Mouse (Mus musculus): ENCODE data around the gene Nccrp1.

Gene Nccrp1

GRCm38 (mm10) chr7:28547154-28547553 lies at the start of gene Nccrp1:
TSS of gene Nccrp1 (minus strand) at chr7:28547254.
- in situ Hi-C loops (cut with MboI, MseI), result no loop called here

- in situ Hi-C loops (cut with MboI, MseI), result loop anchor here in 1 of 2 experiments (5.0 kb wide), 1 partner anchor 69 kb away; no protein-coding TSS in a partner anchor
These were observed 48.8 kb upstream of the Nccrp1 start for GRCm38 (mm10) chr7:28595751-28596435.

DNA sequence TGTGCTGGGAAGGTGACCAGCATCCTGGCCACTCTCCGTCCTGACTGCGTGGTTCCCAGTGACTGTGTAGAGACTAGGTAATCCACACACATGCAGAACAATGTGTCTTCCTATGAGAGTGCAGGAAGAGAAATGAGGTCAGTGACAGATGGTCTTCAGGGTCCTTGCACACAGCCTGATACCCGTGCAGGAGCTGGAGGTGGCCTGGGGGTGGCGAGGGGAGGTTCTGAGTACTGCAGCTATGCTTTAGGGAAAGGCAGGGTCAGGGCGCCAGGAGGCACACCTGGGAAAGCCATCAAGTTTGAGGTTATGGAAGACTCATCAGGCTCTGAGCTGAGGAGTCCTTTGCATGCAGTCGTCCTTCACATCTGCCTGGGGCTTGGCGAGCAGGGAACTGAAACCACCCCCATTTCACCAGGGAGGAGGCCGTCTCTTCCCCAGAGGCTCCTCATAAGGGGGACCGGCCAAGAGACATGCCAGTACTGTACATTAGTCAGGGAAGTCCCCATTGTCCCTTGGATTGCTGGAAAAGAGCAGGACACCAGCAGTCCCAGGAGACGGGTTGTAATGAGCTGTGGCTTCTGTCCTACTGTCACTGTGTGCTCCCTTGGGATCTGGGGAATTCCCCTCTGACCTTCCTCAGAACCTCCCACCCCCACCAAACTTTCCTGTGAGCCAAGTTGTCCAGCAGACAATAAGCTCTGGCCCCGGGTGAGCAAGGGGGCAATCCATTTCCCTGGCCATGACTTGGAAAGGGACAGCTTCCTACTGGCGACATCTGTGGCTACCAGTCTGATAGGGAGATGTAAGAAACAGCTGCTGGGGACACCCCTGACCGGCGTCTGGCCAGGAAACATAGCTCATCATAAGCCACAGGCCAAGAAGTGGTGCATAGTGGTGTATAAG lies 46.4 kb upstream of the Nccrp1 start:
- in situ Hi-C loops (cut with MboI, MseI), result no loop called here

GRCm38 (mm10) chr7:28591862-28592261 lies 44.8 kb upstream of the Nccrp1 start:
- in situ Hi-C loops (cut with MboI, MseI), result no loop called here

DNA sequence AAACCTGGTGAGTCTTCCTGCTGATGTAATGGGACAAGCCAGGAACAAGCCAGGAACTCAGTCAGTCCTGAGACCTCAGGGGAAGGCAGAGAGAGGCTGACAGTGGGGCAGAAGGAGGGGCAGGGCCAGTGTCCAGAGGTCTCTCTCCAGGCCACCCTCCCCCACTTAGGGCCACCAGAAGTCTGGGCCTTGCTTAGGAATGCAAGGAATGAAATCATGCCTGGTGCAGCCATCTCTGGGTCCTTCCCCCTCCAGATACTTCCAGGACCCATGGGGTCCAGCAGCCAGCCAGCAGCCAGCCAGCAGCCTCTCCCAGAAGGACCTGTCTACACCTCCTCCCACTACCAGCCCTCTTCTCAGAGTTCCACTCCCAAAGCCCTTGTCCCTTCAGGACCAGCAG lies 40.6 kb upstream of the Nccrp1 start:
- in situ Hi-C loops (cut with MboI, MseI), result no loop called here

DNA sequence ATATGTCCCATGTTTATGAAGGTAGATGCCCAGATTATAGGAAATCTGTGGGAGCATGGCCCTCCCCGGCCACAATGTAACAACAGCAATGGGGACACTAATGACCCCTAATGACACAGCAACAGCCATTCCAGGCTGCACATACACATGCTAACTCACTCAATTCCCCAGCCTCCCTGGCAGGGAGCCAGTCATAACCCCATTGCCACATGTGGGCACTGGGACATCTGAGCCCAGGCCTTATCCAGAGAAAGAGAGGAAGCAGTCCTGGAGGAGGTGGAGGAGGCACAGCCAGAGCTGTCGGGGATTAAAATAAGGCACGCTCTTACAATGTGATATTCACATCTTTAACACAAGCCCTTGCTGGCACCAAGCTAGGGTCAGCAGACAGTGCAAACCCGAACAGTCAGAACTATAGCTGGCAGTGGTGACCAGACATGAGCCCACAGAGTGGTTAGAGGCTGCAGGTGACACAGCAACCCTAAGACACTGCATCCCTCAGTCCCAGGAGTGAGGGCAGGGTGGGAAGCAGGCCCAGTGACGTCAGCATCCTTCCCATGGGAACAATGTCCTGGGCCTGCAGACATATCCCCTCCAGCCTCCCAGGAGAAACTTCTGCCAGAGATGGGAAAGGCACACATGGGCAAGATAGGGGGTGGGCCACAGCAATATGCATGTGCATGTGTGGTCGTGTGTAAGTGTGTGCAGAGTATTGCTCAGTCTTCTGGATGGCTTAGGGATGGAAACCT lies 39.8 kb upstream of the Nccrp1 start:
- in situ Hi-C loops (cut with MboI, MseI), result no loop called here

GRCm38 (mm10) chr7:28585001-28585400 lies 37.9 kb upstream of the Nccrp1 start:
- in situ Hi-C loops (cut with MboI, MseI), result no loop called here

- in situ Hi-C loops (cut with MboI, MseI), result no loop called here
These were observed 37.4 kb upstream of the Nccrp1 start for GRCm38 (mm10) chr7:28584468-28584867.

DNA sequence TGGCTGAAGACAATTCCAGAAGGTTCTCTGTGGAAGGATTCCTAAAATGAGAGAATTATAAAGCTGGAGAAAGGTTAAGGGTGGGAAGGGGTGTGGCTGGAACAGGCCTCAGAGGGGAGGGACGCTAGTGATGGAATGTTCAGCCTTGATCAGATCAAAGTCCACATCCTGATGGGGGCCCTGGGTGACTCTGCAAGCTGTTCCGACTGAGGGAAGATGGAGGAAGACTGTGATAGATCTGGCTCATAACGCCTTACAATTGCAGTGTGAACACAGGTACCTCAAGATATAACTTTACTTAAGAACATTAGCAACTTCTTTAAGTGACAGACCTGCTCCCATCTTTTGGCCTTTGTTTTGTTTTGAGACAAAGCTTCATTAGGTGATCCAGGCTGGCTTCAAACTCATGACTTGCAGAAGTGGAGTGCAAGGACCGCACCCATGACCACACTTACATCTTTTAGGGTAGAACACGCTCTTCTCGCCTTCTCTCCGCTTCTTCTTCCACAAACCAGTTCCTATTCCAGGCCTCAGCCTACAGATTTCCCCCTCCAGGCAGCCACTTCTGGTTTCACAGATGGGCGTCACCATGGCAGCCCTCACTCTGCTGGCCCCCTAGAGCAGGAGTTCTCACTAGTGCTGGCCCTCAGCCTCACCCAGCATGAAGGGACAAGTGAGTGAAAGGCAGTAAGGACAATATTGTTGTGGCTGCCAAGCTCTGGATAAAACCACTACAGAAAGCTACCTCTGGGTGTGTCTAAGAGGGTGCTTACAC lies 36.7 kb upstream of the Nccrp1 start:
- in situ Hi-C loops (cut with MboI, MseI), result no loop called here

DNA sequence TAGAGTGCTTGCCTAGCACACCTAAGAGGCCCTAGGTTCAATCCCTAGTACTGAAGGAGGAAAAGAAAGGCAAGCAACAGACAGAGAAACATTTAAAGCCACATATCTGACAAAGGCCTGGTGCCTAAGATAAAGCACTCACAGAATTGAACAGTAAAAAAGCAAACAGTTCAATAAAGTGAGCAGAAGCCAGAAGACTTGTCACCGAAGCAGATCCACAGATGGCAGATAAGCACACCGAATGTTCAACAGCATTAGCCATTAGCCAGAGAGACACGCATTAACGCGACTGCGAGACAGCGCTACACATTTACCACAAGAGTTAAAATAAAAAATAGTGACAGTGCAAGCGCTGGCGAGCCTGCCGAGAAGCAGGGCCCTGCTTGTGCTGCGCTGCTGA lies 35.8 kb upstream of the Nccrp1 start:
- in situ Hi-C loops (cut with MboI, MseI), result no loop called here

DNA sequence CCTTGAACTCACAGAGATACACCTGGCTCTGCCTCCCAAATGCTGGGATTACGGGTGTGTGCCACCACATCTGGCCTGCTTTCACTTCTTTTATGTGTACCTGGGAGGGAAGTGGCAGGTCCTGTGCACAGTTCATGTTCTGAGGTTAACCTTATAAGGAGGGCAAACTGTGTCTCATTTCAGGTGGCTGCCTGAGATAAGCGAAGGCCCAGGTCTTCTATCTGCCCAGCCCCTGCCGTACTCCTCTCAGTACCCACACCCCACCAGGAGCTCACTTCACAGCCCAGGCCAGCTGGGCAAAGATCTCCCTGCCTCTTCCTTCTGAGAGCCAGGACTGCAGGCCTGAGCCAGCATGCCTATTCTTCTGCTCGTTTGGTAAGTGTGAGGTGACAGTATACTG lies 34.7 kb upstream of the Nccrp1 start:
- in situ Hi-C loops (cut with MboI, MseI), result no loop called here

- in situ Hi-C loops (cut with MboI, MseI), result no loop called here
These were observed 32.8 kb upstream of the Nccrp1 start for GRCm38 (mm10) chr7:28579826-28580225.

GRCm38 (mm10) chr7:28578543-28579053 lies 31.5 kb upstream of the Nccrp1 start:
- in situ Hi-C loops (cut with MboI, MseI), result no loop called here

DNA sequence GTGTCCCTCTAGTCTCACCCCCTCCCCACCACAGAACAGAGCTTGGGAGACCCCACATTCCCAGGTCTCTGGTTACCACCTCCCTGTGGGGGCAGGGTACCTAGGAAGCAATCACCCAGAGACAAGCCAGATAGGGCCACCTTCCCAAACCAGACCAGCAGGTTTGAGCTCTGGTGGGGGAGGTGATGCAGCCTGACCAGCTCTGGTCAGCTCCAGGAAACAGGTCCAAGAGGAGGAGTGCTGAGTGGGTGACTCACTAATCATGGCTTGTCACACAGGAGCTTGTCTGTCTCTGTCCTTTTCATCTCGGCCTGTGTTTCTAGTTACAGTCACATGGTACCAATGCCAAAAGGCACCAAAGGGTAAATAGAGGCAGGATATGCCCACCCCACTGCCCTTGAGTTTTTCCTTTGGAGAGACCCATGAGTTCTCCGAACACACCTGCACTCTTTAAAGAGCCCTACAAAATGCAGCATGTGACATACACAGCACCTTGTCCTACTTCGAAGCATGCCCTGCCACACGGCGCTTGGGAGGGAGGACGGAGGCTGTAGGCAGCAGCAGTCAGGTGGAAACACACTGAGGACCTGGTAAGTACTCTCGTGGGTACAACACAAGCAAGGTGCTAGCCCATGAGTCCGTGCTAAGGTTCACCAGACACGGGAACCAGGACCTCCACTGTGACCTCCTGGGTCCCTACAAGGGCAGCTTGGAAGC lies 30.9 kb upstream of the Nccrp1 start:
- in situ Hi-C loops (cut with MboI, MseI), result no loop called here

GRCm38 (mm10) chr7:28576271-28576914 lies 29.3 kb upstream of the Nccrp1 start:
- in situ Hi-C loops (cut with MboI, MseI), result no loop called here

GRCm38 (mm10) chr7:28575597-28575996 lies 28.5 kb upstream of the Nccrp1 start:
- in situ Hi-C loops (cut with MboI, MseI), result no loop called here

- in situ Hi-C loops (cut with MboI, MseI), result no loop called here
These were observed 26.2 kb upstream of the Nccrp1 start for GRCm38 (mm10) chr7:28573236-28573635.

DNA sequence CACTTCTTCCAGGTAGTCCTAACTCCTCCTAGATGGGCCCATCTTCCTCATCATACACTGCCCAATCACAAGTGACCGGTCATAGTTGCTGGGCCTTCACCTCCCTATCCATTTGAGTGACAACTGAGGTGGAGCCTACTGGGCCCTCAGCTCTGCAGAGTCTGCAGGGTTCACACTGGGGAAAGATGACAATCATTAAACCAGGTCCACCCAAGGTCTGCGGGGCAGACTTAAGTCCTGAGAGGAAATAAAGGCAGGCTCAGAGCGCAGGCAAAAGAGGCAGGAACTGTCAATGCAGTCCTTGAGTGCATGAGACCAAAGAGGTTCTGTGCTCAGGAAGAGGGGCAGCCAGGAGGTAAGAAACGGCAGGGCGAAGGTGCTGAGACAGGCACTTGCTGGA lies 25.6 kb upstream of the Nccrp1 start:
- in situ Hi-C loops (cut with MboI, MseI), result no loop called here

DNA sequence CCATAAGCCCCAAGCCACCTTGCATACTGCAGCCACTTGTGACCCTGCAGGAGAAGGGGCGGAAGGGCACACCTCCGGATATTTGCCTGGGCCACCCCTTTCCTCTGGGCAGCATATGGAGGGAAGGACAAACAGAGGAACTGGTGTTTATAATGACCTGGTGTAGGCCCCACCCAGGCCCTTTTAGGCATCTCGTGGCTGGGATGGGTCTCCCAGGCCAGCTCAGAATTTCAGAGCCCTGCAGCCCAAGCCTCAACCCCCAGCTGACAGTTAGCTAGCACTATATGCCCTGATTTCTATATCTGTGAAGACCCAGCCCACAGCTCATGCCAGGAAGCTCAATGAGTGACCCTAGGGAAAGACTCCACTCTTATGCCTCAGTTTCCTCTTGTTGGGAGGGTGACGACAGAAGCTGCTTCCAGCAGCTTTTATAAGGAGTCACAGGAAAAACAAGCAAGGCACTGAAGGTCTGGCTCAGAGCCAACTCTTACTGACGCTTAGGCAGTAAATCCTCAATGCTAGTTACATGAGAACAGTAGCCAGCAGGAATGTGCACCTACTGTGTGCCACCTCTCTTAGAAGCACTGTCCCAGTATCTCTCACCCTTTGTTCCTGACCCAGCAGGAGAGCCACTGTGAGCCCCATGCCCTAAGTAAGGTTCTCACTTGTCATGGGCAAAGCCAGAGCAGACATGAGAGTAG lies 24.1 kb upstream of the Nccrp1 start:
- in situ Hi-C loops (cut with MboI, MseI), result no loop called here

Data from T-helper 17 cell (primary cell).